Mouse (Mus musculus): ENCODE data around the gene Piwil1. TPM values are rescaled to one million over a fixed set of nuclear protein-coding genes. Genes with fewer than 3 reads are reported as not detected.

The Piwil1 gene
- total RNA-seq (2015) (not detected in 2 replicates), total RNA-seq (2017) (not detected in 2 replicates)

- ATAC-seq (ENCODE audit: poor library complexity, severe bottlenecking), result no peak
Observed at GRCm38 (mm10) chr5:128702224-128702623, at the start of gene Piwil1. TSS of gene Piwil1 (plus strand) at chr5:128702524.

- ATAC-seq (ENCODE audit: poor library complexity, severe bottlenecking), result no peak
Observed at GRCm38 (mm10) chr5:128656496-128657135, 45.7 kb upstream of the Piwil1 start.

- ATAC-seq (ENCODE audit: poor library complexity, severe bottlenecking), result no peak
Observed at GRCm38 (mm10) chr5:128660101-128660500, 42.2 kb upstream of the Piwil1 start.

GRCm38 (mm10) chr5:128662881-128663280 lies 39.4 kb upstream of the Piwil1 start:
- no peak for ATAC-seq (ENCODE audit: poor library complexity, severe bottlenecking)

- no peak for ATAC-seq (ENCODE audit: poor library complexity, severe bottlenecking)
Observed at GRCm38 (mm10) chr5:128663976-128664375, 38.3 kb upstream of the Piwil1 start.

GRCm38 (mm10) chr5:128665045-128665444 lies 37.3 kb upstream of the Piwil1 start:
- no peak for ATAC-seq (ENCODE audit: poor library complexity, severe bottlenecking)

- ATAC-seq (ENCODE audit: poor library complexity, severe bottlenecking), result no peak
Observed at GRCm38 (mm10) chr5:128667303-128667702, 35.0 kb upstream of the Piwil1 start.

- ATAC-seq (ENCODE audit: poor library complexity, severe bottlenecking), result no peak
Observed at GRCm38 (mm10) chr5:128674124-128674523, 28.2 kb upstream of the Piwil1 start.

- no peak for ATAC-seq (ENCODE audit: poor library complexity, severe bottlenecking)
Observed at GRCm38 (mm10) chr5:128677373-128677772, 25.0 kb upstream of the Piwil1 start.

- no peak for ATAC-seq (ENCODE audit: poor library complexity, severe bottlenecking)
Observed at GRCm38 (mm10) chr5:128677861-128678260, 24.5 kb upstream of the Piwil1 start.

GRCm38 (mm10) chr5:128681456-128681855 lies 20.9 kb upstream of the Piwil1 start:
- ATAC-seq (ENCODE audit: poor library complexity, severe bottlenecking), result no peak

- ATAC-seq (ENCODE audit: poor library complexity, severe bottlenecking), result no peak
Observed at GRCm38 (mm10) chr5:128684192-128684591, 18.1 kb upstream of the Piwil1 start.

GRCm38 (mm10) chr5:128684621-128685020 lies 17.7 kb upstream of the Piwil1 start:
- no peak for ATAC-seq (ENCODE audit: poor library complexity, severe bottlenecking)

- no peak for ATAC-seq (ENCODE audit: poor library complexity, severe bottlenecking)
Observed at GRCm38 (mm10) chr5:128687139-128687538, 15.2 kb upstream of the Piwil1 start.

GRCm38 (mm10) chr5:128694107-128694506 lies 8.2 kb upstream of the Piwil1 start:
- ATAC-seq (ENCODE audit: poor library complexity, severe bottlenecking), result no peak

- no peak for ATAC-seq (ENCODE audit: poor library complexity, severe bottlenecking)
Observed at GRCm38 (mm10) chr5:128694611-128695325, 7.6 kb upstream of the Piwil1 start.

- no peak for ATAC-seq (ENCODE audit: poor library complexity, severe bottlenecking)
Observed at GRCm38 (mm10) chr5:128696824-128697223, 5.5 kb upstream of the Piwil1 start.

- ATAC-seq (ENCODE audit: poor library complexity, severe bottlenecking), result no peak
Observed at GRCm38 (mm10) chr5:128700716-128701115, 1.6 kb upstream of the Piwil1 start.

- no peak for ATAC-seq (ENCODE audit: poor library complexity, severe bottlenecking)
Observed at GRCm38 (mm10) chr5:128703688-128704087, 1.4 kb downstream of the Piwil1 start.

- ATAC-seq (ENCODE audit: poor library complexity, severe bottlenecking), result no peak
Observed at GRCm38 (mm10) chr5:128704134-128704904, 2.0 kb downstream of the Piwil1 start.

- no peak for ATAC-seq (ENCODE audit: poor library complexity, severe bottlenecking)
Observed at GRCm38 (mm10) chr5:128706467-128706866, 4.1 kb downstream of the Piwil1 start.

- no peak for ATAC-seq (ENCODE audit: poor library complexity, severe bottlenecking)
Observed at GRCm38 (mm10) chr5:128707271-128707670, 4.9 kb downstream of the Piwil1 start.

Data from megakaryocyte, adult 5-6 weeks (primary cell).